Mouse (Mus musculus) layer of hippocampus, postnatal 10 days (tissue): ENCODE measurements around the gene Phxr2. TPM values are rescaled to one million over a fixed set of nuclear protein-coding genes. Genes with fewer than 3 reads are reported as not detected.
A peak's percentile ranks its signal among the peaks of the same experiment; 100 is the strongest.

Experiments used
- DNase-seq, 2 experiments: peaks; one replicate each; pipeline ENCODE4 v3.0.0; 2021; ENCODE audit warnings: low spot score in 2 of 2
- total RNA-seq, 2 experiments: library from RNA; stranded (reverse); gene quantifications; 2 replicates each; pipeline ENCODE4 v1.2.3; 2021

The Phxr2 gene
- total RNA-seq, 2 experiments from 2014 or later = not detected

DNA sequence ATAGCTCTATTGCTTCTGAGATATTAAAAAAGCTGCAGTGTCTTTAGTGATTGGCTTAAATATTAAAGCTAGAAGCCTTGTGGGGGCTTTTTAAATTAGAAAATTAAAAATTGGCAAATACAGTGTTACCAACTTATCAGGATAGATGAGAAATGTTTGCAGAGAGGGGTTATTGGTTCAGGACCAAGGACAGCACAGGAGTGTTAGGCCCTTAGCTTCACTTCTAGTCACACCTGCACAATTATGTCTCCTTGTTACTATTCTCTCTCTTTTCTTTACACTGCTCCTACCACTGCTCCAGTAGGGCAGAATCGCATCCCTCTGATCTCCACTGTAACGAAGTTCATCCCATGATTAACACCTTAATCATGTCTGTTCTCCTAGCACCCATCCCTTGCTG is 31.0 kb downstream of the Phxr2 start:
- no peak for DNase-seq

DNA sequence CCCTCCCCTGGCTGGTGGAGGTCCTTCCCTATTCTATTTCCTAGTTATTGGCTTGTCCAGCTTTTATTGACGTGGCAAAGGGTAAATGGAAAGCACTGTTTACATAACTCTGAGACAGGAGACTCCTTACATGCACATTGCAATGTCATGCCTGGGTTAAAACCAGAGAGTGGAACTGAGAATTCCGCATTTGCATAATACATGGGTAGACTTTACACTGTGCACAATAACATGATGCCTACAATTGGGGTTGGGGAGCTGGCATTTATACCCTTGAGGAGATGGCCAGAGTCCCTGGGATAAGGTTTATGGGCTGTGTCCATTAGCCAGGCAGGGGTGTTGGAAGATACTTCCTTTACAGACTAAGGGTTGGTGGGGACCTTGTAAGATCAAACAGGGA is 32.8 kb downstream of the Phxr2 start:
- DNase-seq = no peak

DNA sequence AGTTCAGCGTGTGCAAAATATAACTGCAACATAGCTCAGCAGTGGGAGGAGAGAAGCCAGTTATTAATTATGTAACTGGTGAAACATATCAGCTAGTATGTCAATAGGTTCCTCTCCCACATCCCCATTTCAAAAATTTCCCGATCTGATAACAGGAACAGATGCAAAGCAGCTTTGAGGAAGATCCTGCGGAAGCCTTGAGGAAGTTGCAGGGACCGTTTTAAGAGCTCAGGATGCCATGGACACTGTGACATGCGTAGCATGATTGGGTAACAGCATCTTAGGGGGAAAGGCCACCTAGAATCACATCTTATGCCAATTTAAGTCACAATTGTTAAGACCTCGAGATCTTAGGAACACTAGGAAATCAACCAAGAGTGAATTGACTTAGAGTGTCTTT is 36.2 kb downstream of the Phxr2 start:
- DNase-seq = no peak

DNA sequence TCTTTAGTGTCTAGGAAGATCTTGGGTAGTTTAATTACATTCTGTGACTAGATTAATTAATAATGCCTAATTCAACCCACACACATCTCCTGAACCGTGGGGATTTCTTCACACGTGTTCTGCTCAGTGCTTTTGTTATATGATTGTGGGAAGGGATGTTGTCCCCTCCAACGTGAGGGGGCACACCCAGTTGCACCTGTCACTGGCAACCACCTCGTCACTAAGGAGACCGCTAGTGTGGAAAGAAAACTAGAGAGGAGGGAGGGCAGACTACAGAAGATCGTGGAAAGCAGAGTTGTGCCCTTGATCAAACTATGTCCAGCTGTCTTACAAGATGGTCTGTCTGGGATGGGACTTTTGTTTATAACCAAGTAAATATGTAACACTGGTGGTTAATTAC is 40.1 kb downstream of the Phxr2 start:
- DNase-seq = peak in 1 of 2 experiments; percentile 1

DNA sequence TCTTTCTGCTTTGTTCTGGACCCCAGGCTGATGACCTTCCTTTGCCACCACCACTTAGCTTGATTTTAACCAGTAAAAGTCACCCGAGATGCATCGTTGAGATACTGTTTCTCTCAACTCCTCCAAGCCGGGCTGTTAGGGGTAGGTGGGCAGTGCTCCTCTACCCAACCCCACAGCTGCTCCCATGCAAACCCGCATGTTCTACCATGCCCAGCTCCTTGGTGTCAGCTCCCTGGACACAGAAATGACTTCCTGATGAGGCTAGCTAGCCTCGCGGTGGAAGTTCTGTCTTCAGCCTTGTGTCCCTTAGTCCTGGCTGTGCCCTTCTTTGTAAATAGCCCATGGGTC is 40.9 kb downstream of the Phxr2 start:
- no peak for DNase-seq

DNA sequence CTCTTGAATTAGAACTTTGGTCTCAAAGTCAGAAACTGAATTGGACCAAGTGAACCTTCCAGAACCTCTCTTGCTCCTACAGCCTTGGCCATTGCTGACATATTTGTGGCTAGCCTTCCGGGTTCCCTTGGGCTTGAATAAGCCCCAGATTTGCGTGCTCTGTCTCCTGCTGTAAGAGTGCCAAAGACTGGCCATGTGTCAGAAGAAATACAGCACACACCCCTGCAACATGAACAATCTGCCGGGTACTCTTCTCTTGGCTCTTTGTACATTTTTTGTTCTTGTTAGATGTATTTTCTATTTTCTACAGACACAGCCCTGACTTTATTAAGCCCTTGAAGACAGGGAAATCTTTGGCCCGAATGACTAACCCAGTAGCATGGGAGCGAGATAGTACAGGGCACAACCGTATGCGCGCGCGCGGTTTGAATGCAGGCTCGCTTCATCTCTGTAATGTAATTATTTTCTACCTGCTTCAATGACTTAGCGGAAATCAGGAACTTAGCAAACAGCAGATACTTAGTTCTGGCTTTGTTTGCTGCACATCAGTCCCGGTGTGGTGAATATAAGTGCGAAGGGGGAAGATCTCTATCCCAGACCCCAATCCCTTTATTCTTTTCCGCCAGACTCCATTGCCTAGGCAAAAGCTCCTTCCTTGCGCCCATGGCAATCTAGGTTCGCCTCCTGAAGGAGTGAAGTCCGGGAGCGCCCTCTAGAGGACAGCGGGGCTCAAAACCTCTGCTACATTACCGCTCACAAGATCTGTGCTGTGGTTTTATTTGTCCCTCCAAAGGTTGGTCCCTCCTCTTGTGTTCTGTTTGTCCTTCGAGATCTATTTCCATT is 41.5 kb downstream of the Phxr2 start:
- peak; percentile 91 to 95 for DNase-seq

DNA sequence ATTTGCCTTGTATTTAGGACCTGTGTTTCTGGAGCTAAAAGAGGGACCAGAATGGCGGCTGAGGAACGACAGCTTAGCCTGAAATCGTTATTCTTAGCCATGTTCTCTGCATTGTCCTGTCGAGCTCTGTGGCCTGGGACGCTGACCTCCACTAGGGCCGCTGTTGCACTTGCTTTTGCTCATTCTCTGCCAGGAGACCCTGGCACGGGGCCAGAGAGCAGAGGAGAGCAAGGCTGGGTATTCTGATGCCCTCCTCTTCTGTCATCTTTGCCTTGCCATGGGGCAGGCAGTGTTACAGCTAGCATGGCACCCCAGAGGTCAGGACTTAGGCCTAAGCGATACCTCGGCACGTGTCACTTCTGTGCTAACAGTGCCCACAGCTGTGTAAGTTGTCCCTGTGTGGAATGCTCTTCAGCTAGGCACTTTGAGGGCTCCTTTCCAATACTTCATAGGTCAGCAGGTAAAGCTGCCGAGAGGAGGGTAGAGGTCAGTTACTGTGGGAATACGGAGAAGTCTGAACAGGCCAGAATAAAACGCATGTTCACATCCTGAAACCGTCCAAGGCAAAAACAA is 42.6 kb downstream of the Phxr2 start:
- peak; percentile 3 to 18 for DNase-seq

DNA sequence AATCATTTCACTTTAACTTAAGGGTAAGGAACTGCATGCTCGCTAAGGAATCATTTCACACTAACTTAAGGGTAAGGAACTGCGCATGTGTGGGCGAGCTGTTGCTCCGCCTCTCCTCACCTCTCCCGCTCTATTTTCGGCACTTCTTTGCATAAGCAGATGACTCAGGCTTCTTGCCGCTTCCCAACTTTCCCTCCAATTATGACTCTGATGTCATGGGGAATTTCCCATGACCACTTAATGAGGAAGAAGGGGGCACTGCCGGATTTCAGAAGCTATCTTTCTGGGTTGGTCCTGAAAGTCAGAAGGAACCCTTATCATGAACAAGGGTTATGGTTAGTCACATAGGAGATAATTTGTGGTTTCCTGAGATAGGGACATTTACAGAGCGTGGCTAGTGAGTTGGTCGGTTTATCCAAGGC is 44.5 kb downstream of the Phxr2 start:
- DNase-seq = peak in 1 of 2 experiments; percentile 8

DNA sequence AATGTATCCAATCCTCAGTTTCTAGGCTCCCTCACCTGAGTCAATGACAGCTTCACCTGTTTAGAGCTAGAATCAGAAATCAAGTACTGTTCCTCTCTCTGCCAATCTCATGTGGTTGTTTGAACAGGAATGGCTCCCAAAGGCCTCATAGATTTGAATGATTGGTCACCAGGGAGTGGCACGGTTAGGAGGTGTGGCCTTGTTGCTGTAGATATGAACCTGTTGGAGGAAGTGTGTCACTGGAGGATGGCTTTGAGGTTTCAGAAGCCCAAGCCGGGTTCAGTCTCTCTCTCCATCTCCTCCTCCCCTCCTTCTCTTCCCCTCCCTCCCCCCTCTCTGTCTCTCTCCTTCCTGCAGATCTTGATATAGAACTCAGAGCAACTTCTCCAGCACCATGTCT is 47.5 kb downstream of the Phxr2 start:
- peak in 1 of 2 experiments; percentile 0 for DNase-seq

DNA sequence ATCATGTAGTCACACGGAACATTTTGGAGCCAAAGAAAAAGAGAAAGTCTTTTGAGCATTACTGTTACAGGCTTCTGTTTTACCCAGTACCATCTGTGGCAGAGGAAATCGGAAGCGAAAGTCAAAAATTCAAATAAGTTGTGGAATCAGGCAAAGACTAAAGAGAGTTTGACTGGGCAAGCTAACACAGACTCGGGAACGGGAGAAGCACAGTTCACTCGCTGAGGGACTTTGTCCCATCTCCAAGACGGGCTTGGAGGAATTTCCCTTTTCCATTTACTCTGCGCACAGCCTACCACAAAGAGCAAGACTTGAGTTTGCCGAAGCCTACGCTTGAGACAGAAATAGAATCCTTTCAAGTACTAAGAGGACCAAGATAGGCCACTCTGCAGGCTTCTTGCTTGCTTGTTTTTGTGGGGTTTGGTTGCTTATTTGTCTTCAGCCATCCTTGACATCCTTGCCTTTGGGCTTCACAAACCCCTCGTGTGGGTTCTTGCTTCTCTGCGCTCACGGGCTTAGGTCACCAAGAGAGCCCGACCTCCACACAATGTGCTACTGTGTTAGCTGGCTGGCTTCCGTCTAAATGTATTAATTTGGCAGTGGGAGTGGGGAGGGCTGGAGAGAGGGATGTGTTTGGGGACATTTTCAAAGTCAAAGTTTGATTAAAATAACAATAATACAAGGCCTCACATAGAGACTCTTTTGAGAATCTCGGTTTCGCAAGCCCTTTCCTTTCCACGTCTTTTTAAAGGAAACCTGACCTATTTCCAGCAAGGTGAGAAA is 49.8 kb downstream of the Phxr2 start:
- DNase-seq = no peak

Other genes starting within 250 kb of the Phxr2 start
- gene Atp2b1, start 211.9 kb downstream of the Phxr2 start, total RNA-seq = 1,000 to 10,000 TPM; 1,022 to 1,059 TPM
- gene Poc1b, start 19.3 kb downstream of the Phxr2 start, total RNA-seq = 10 to 100 TPM in 1 of 2 experiments, 1 to 10 TPM in 1; 9.3 to 10.1 TPM
- 1 to 10 TPM; 5.2 to 5.5 TPM for gene Galnt4, start 18.2 kb downstream of the Phxr2 start, total RNA-seq
- 10 to 100 TPM; 64.8 to 78.4 TPM for gene Dusp6, start 136.9 kb upstream of the Phxr2 start, total RNA-seq